Mouse (Mus musculus) forebrain, embryonic 13.5 days (tissue): ENCODE data around the gene Samd10. TPM values are rescaled to one million over a fixed set of nuclear protein-coding genes. Genes with fewer than 3 reads are reported as not detected.

ENCODE experiments used
- ATAC-seq: fragments of 200-750 bp; cut with Nextera tagmentation; 2 replicates; pipeline ENCODE4 v1.8.0; 2017
- H3K27ac ChIP-seq: fragments of 300-500 bp; sonication (generic); 2 replicates; pipeline ENCODE4 v1.5.1; 2015; ENCODE audit warnings: inconsistent platforms, mild to moderate bottlenecking, moderate library complexity
- H3K27me3 ChIP-seq: fragments of 300-500 bp; sonication (generic); 2 replicates; pipeline ENCODE4 v1.6.1; 2015; ENCODE audit warnings: mild to moderate bottlenecking, inconsistent platforms
- H3K36me3 ChIP-seq: fragments of 300-500 bp; sonication (generic); 2 replicates; pipeline ENCODE4 v1.6.1; 2015; ENCODE audit warnings: mild to moderate bottlenecking, inconsistent platforms; ENCODE audit not compliant: poor library complexity, severe bottlenecking
- H3K4me1 ChIP-seq: fragments of 300-500 bp; sonication (generic); 2 replicates; pipeline ENCODE4 v1.6.1; 2015; ENCODE audit warnings: inconsistent platforms
- H3K4me2 ChIP-seq: fragments of 300-500 bp; sonication (generic); 2 replicates; pipeline ENCODE4 v1.6.1; 2015; ENCODE audit warnings: inconsistent platforms, mild to moderate bottlenecking, moderate library complexity
- H3K4me3 ChIP-seq: fragments of 300-500 bp; sonication (generic); 2 replicates; pipeline ENCODE4 v1.5.1; 2015; ENCODE audit warnings: mild to moderate bottlenecking, inconsistent platforms
- H3K9ac ChIP-seq: fragments of 300-500 bp; sonication (generic); 2 replicates; pipeline ENCODE4 v1.6.1; 2015; ENCODE audit warnings: mild to moderate bottlenecking, inconsistent platforms
- H3K9me3 ChIP-seq: fragments of 300-500 bp; sonication (generic); replicated peaks from 2 replicates; pipeline ENCODE4 v1.6.1; 2016; ENCODE audit warnings: inconsistent platforms
- WGBS: fragments of 180-500 bp; shearing (Covaris S2); methylation state at CpG from one replicate; pipeline ENCODE4 v1.1.7; 2015; 5-methylcytosine and 5-hydroxymethylcytosine counted together
- polyA plus RNA-seq: library from polyadenylated mRNA; unstranded; fragments of >200 nt; fragmentation: Nextera tagmentation; extraction: Ambion mirVana; gene quantifications from 2 replicates; pipeline ENCODE4 v1.2.1, GENCODE M21; 2015

Samd10 gene
- polyA plus RNA-seq, 1 experiment from 2014 or later, result 88.7 TPM

- H3K36me3 ChIP-seq, result peaks cover 7% of the 10 kb centered on the region
Measured at GRCm38 (mm10) chr2:181600828-181601750, 2.1 kb upstream of the Samd10 start.

DNA sequence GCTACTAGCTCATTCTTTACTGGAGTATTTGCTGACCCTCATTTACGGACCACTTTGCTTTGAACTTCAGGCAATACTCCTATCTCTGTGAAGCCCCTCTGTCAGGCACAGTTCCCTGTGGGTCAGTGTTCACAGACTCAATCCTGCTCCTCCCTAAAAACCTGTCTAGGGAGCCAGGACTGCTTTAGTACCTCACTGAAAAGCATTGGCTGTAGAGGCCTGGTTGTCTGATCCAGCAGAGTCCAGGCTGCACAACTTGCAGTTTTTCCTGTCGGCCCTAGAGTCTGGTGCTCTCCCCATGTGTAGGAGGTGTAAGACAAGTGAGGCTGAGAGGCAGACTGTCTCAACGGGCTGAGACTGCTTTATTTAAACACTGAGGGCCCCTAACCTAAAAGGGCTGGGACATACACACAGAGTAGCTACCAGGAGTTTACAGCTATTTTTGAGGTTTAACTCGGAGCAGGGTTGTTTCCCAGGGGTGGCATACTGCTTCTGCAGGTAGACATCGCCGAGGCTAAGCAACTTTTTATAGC, 1.3 kb upstream of the Samd10 start:
- Histone ChIP-seq H3K4me2 (peak overlapping the region; percentile 75), H3K4me1 (peaks cover 39% of the 10 kb centered on the region), H3K9me3 (no peaks in the 10 kb centered on the region), H3K27ac (peak overlapping the region; percentile 51; the same call in 1 of the 2 replicates), H3K9ac (peak overlapping the region; percentile 89; the same call in 1 of the 2 replicates), H3K36me3 (peaks cover 15% of the 10 kb centered on the region), H3K4me3 (peak overlapping the region; percentile 88), H3K27me3 (no peaks in the 10 kb centered on the region)
- WGBS, result 70% methylated on average over 6 of the region's 6 CpGs
- ATAC-seq, result no peak

More at GRCm38 (mm10) chr2:181600828-181601750, 2.1 kb upstream of the Samd10 start:
- Histone ChIP-seq H3K9ac (peak overlapping the region; percentile 89), H3K4me3 (peak overlapping the region; percentile 88), H3K27me3 (no peaks in the 10 kb centered on the region), H3K4me1 (peaks cover 39% of the 10 kb centered on the region), H3K9me3 (no peaks in the 10 kb centered on the region), H3K4me2 (peak overlapping the region; percentile 75), H3K27ac (peak overlapping the region; percentile 74)
- WGBS, result 1% methylated on average over 57 of the region's 57 CpGs
- peak; percentile 96 for ATAC-seq

GRCm38 (mm10) chr2:181597378-181598061, 1.5 kb downstream of the Samd10 start:
- H3K9ac ChIP-seq, result no peak overlapping the region
- H3K27ac ChIP-seq, result no peak overlapping the region
- peak overlapping the region; percentile 55; the same call in 1 of the 2 replicates for H3K4me3 ChIP-seq
- no peaks in the 10 kb centered on the region for H3K9me3 ChIP-seq
- no peak for ATAC-seq
- 75% methylated on average over 7 of the region's 7 CpGs for WGBS
- peaks cover 39% of the 10 kb centered on the region for H3K4me1 ChIP-seq
- H3K27me3 ChIP-seq, result no peaks in the 10 kb centered on the region
- H3K4me2 ChIP-seq, result peak overlapping the region; percentile 83
- peaks cover 16% of the 10 kb centered on the region for H3K36me3 ChIP-seq

- no peaks in the 10 kb centered on the region for H3K9me3 ChIP-seq
- no peak overlapping the region for H3K9ac ChIP-seq
- no peak overlapping the region for H3K27ac ChIP-seq
- no peaks in the 10 kb centered on the region for H3K27me3 ChIP-seq
- WGBS, result 68% methylated on average over 6 of the region's 6 CpGs
- no peak overlapping the region for H3K4me2 ChIP-seq
- no peak overlapping the region for H3K4me3 ChIP-seq
- H3K4me1 ChIP-seq, result peaks cover 36% of the 10 kb centered on the region
- ATAC-seq, result no peak
- peaks cover 16% of the 10 kb centered on the region for H3K36me3 ChIP-seq
Measured at GRCm38 (mm10) chr2:181596221-181596960, 2.6 kb downstream of the Samd10 start.

- Histone ChIP-seq H3K27me3 (no peaks in the 10 kb centered on the region), H3K4me1 (peaks cover 38% of the 10 kb centered on the region), H3K9ac (no peak overlapping the region), H3K27ac (no peak overlapping the region), H3K9me3 (no peaks in the 10 kb centered on the region), H3K36me3 (peaks cover 20% of the 10 kb centered on the region), H3K4me2 (no peak overlapping the region), H3K4me3 (no peak overlapping the region)
- no peak for ATAC-seq
- 74% methylated on average over 4 of the region's 4 CpGs for WGBS
Measured at GRCm38 (mm10) chr2:181594946-181595696, 3.9 kb downstream of the Samd10 start.

GRCm38 (mm10) chr2:181593937-181594336, 5.1 kb downstream of the Samd10 start:
- no peak overlapping the region for H3K9ac ChIP-seq
- H3K27ac ChIP-seq, result no peak overlapping the region
- H3K9me3 ChIP-seq, result no peaks in the 10 kb centered on the region
- H3K36me3 ChIP-seq, result peaks cover 31% of the 10 kb centered on the region
- H3K4me2 ChIP-seq, result no peak overlapping the region
- H3K27me3 ChIP-seq, result no peaks in the 10 kb centered on the region
- no peak for ATAC-seq
- H3K4me3 ChIP-seq, result no peak overlapping the region
- H3K4me1 ChIP-seq, result peaks cover 37% of the 10 kb centered on the region

DNA sequence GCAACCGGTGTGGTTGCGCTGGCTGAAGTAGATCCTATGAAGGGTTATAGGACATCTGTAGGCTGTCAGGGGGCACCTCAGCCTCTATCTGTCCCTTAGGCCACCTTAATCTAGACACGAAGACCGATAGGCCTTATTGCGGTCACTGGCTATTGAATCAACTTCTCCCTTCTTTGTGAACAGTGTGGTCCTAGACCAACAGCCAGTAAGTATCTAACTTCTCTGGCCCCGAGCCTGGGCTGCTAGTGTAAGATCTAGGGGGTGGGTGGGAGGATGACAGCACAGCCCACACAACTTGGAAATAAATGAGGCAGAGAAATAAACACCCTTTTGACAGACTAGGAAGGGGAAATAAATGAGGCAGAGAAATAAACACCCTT, 6.0 kb downstream of the Samd10 start:
- Histone ChIP-seq H3K4me1 (peaks cover 32% of the 10 kb centered on the region), H3K9ac (peak overlapping the region; percentile 92), H3K36me3 (peaks cover 40% of the 10 kb centered on the region), H3K27ac (peak overlapping the region; percentile 85), H3K4me3 (peak overlapping the region; percentile 96), H3K27me3 (no peaks in the 10 kb centered on the region), H3K9me3 (no peaks in the 10 kb centered on the region), H3K4me2 (peak overlapping the region; percentile 92)
- ATAC-seq, result peak; percentile 23
- 6% methylated on average over 6 of the region's 6 CpGs for WGBS

DNA sequence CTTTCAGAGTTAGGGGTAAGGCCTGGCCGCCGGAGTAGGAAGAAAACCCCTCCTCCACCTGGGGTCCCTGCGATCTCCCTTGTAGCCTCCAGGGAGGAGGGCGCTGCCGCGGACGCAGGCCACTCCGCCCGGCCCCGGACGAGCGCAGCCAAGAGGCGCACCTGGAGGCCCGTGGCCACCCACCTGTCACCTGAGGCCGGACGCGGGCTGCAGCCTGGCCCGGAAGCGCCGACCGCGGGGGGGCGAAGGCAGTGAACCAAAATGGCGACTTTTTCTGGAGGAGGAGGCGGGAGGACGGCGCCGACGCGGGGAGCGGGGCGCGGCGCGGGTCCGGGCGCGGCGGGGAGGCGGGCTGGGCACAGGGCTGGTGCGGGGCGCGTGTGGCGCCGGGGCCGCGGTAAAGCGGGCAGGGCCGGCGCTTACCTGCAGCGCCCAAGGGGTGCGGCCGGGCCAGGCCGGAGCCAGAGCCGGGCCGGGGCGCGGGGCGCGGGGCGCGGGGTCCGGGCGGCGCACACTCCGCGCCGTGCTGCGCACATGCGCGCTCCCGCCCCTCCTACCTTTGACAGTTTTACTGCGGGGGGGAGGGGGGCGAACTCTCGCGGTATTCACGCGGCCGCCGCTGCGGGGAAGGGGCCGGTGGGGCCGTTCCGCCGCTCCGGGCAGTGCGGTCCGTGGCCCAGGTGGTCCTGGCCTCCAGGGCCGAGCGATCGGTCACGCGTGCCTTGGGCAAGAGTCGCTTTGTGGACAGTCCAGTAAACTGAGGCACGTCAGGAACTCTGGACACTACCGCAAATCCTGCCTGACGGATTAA, 6.6 kb downstream of the Samd10 start, which contains the start of gene Zfp512b:
TSS of gene Zfp512b (minus strand) at position 573 of the 811 bp plus-strand sequence.
- ATAC-seq, result peak; percentile 90
- Histone ChIP-seq H3K36me3 (peaks cover 46% of the 10 kb centered on the region), H3K9me3 (no peaks in the 10 kb centered on the region), H3K27ac (peak within 1 kb of the TSS; percentile 85), H3K9ac (peak within 1 kb of the TSS; percentile 92), H3K4me3 (peak within 1 kb of the TSS; percentile 96), H3K4me2 (peak within 1 kb of the TSS; percentile 92), H3K4me1 (peaks cover 26% of the 10 kb centered on the region), H3K27me3 (no peaks in the 10 kb centered on the region)
- under 1% methylated on average over 90 of the region's 97 CpGs for WGBS

DNA sequence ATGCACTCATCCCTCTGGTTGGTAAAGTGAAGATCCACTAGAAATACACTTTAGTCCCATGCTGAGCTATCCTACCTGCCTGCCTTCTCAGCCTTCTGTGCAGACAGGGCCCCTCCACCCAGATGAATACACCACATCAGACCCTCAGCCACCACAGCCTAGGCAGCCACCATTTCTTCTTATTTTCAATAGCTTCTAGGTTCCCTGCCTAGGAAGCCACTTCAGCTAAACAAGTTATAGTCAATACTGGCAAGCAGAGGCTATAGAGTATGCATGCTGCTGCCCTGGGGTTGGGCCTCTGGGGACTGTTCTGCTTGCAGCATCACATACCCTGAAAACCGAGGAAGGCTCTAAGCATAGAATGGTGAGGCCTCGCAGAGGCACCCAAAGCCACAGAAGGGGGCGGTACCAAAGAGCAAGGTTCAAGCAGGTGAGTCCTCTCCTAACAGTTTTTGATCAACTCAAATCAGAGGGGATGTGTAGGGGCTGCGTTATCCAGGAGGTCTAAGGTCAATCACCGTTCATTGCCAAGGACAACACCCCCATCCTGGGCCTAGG, 7.4 kb downstream of the Samd10 start, which contains the start of gene Prpf6:
TSS of gene Prpf6 (plus strand) at position 341 of the 558 bp plus-strand sequence.
- Histone ChIP-seq H3K9ac (peak within 1 kb of the TSS; percentile 92), H3K4me2 (peak within 1 kb of the TSS; percentile 92), H3K9me3 (no peaks in the 10 kb centered on the region), H3K27ac (peak within 1 kb of the TSS; percentile 85), H3K4me3 (peak within 1 kb of the TSS; percentile 96), H3K36me3 (peaks cover 53% of the 10 kb centered on the region), H3K27me3 (no peaks in the 10 kb centered on the region), H3K4me1 (peaks cover 21% of the 10 kb centered on the region)
- 12% methylated on average over 5 of the region's 5 CpGs for WGBS
- no peak; the same call in 1 of the 2 replicates for ATAC-seq

- Histone ChIP-seq H3K4me1 (peaks cover 21% of the 10 kb centered on the region), H3K27me3 (no peaks in the 10 kb centered on the region), H3K9me3 (no peaks in the 10 kb centered on the region), H3K9ac (no peak overlapping the region), H3K27ac (no peak overlapping the region), H3K4me2 (peak overlapping the region; percentile 92; the same call in 1 of the 2 replicates), H3K36me3 (peaks cover 53% of the 10 kb centered on the region), H3K4me3 (no peak overlapping the region)
- ATAC-seq, result no peak
- WGBS, result 97% methylated on average over 5 of the region's 5 CpGs
Measured at GRCm38 (mm10) chr2:181590471-181590870, 8.5 kb downstream of the Samd10 start.
